Mouse (Mus musculus) limb, embryonic 12.5 days (tissue): Measurements from ENCODE around the gene Dcaf10. TPM values are rescaled to one million over a fixed set of nuclear protein-coding genes. Genes with fewer than 3 reads are reported as not detected.
A peak's percentile ranks its signal among the peaks of the same experiment; 100 is the strongest.
"Not testable (repeated sequence)": the region's sequence is repeated elsewhere in the genome, so short reads cannot be mapped to it uniquely, and the experiment has no call there.

Experiments
- ATAC-seq: fragments of 200-750 bp; cut with Nextera tagmentation; 2 replicates; pipeline ENCODE4 v1.8.0; 2017; ENCODE audit warnings: low read depth, moderate TSS enrichment; ENCODE audit not compliant: insufficient number of reproducible peaks, insufficient read depth, low FRiP score, low TSS enrichment
- H3K27ac ChIP-seq: fragments of 300-500 bp; sonication (generic); 2 replicates; pipeline ENCODE4 v1.5.1; 2016; ENCODE audit warnings: mild to moderate bottlenecking, moderate library complexity
- H3K27me3 ChIP-seq: fragments of 300-500 bp; sonication (generic); 2 replicates; pipeline ENCODE4 v1.6.1; 2016; ENCODE audit warnings: mild to moderate bottlenecking, moderate library complexity
- H3K36me3 ChIP-seq: fragments of 300-500 bp; sonication (generic); 2 replicates; pipeline ENCODE4 v1.6.1; 2016; ENCODE audit warnings: mild to moderate bottlenecking, moderate library complexity
- H3K4me1 ChIP-seq: fragments of 300-500 bp; sonication (generic); replicated peaks from 2 replicates; pipeline ENCODE4 v1.6.1; 2016
- H3K4me2 ChIP-seq: fragments of 300-500 bp; sonication (generic); 2 replicates; pipeline ENCODE4 v1.6.1; 2016; ENCODE audit warnings: mild to moderate bottlenecking, moderate library complexity
- H3K4me3 ChIP-seq: fragments of 300-500 bp; sonication (generic); replicated peaks from 2 replicates; pipeline ENCODE4 v1.5.1; 2016; ENCODE audit warnings: mild to moderate bottlenecking
- H3K9ac ChIP-seq: fragments of 300-500 bp; sonication (generic); replicated peaks from 2 replicates; pipeline ENCODE4 v1.6.1; 2016; ENCODE audit warnings: mild to moderate bottlenecking, moderate library complexity
- H3K9me3 ChIP-seq: fragments of 300-500 bp; sonication (generic); 2 replicates; pipeline ENCODE4 v1.6.1; 2016; ENCODE audit warnings: mild to moderate bottlenecking, moderate library complexity
- WGBS: fragments of 180-500 bp; shearing (Covaris S2); methylation state at CpG from one replicate; pipeline ENCODE4 v1.1.7; 2016; 5-methylcytosine and 5-hydroxymethylcytosine counted together
- polyA plus RNA-seq: library from polyadenylated mRNA; unstranded; fragments of >200 nt; fragmentation: Nextera tagmentation; extraction: Ambion mirVana; gene quantifications from 2 replicates; pipeline ENCODE4 v1.2.1, GENCODE M21; 2016

The Dcaf10 gene
- polyA plus RNA-seq, 1 experiment from 2014 or later: 20.4 TPM

- WGBS: under 1% methylated on average over 55 of the region's 76 CpGs
- H3K27ac ChIP-seq: peak within 1 kb of the TSS; percentile 98
- H3K4me2 ChIP-seq: peak within 1 kb of the TSS; percentile 83
- peaks cover 9% of the 10 kb centered on the region for H3K4me1 ChIP-seq
- H3K36me3 ChIP-seq: peaks cover 16% of the 10 kb centered on the region
- peak within 1 kb of the TSS; percentile 95 for H3K9ac ChIP-seq
- peak within 1 kb of the TSS; percentile 98 for H3K4me3 ChIP-seq
- peak; percentile 86 for ATAC-seq
- no peaks in the 10 kb centered on the region for H3K9me3 ChIP-seq
- H3K27me3 ChIP-seq: no peaks in the 10 kb centered on the region; the same call in 1 of the 2 replicates
These were observed 620 bp downstream of the Dcaf10 start, which contains the start of gene Exosc3 for GRCm38 (mm10) chr4:45342286-45343155. Gene Exosc3, minus strand, starts transcription at chr4:45342732.

- Histone ChIP-seq H3K4me2 (no peak overlapping the region), H3K9ac (no peak overlapping the region), H3K4me3 (no peak overlapping the region), H3K27me3 (no peaks in the 10 kb centered on the region), H3K4me1 (no peaks in the 10 kb centered on the region), H3K27ac (no peak overlapping the region), H3K36me3 (peaks cover 46% of the 10 kb centered on the region), H3K9me3 (no peaks in the 10 kb centered on the region)
- no peak for ATAC-seq
- WGBS: 88% methylated on average over 3 of the region's 3 CpGs
These were observed 14.8 kb downstream of the Dcaf10 start for GRCm38 (mm10) chr4:45356653-45357052.

- Histone ChIP-seq H3K9me3 (no peaks in the 10 kb centered on the region), H3K4me3 (no peak overlapping the region), H3K9ac (no peak overlapping the region), H3K27ac (no peak overlapping the region), H3K4me1 (no peaks in the 10 kb centered on the region), H3K4me2 (no peak overlapping the region), H3K36me3 (peaks cover 75% of the 10 kb centered on the region), H3K27me3 (no peaks in the 10 kb centered on the region)
- WGBS: 81% methylated on average over 3 of the region's 3 CpGs
- no peak for ATAC-seq
These were observed 29.4 kb downstream of the Dcaf10 start for GRCm38 (mm10) chr4:45371261-45371660.

GRCm38 (mm10) chr4:45374879-45375278 is 33.0 kb downstream of the Dcaf10 start:
- no peak overlapping the region for H3K4me2 ChIP-seq
- H3K9me3 ChIP-seq: no peaks in the 10 kb centered on the region
- no peak overlapping the region for H3K9ac ChIP-seq
- ATAC-seq: no peak
- H3K36me3 ChIP-seq: peaks cover 77% of the 10 kb centered on the region
- no peak overlapping the region for H3K4me3 ChIP-seq
- H3K4me1 ChIP-seq: no peaks in the 10 kb centered on the region
- 67% methylated on average over 5 of the region's 5 CpGs for WGBS
- H3K27me3 ChIP-seq: no peaks in the 10 kb centered on the region
- H3K27ac ChIP-seq: no peak overlapping the region

GRCm38 (mm10) chr4:45376573-45376972 is 34.7 kb downstream of the Dcaf10 start:
- no peak for ATAC-seq
- Histone ChIP-seq H3K27ac (no peak overlapping the region), H3K4me1 (no peaks in the 10 kb centered on the region), H3K4me2 (no peak overlapping the region), H3K9ac (no peak overlapping the region), H3K36me3 (peaks cover 61% of the 10 kb centered on the region), H3K4me3 (no peak overlapping the region), H3K27me3 (no peaks in the 10 kb centered on the region), H3K9me3 (no peaks in the 10 kb centered on the region)
- 85% methylated on average over 4 of the region's 4 CpGs for WGBS

- not testable (repeated sequence) for H3K27me3 ChIP-seq, H3K4me3 ChIP-seq, H3K27ac ChIP-seq, ATAC-seq, H3K4me2 ChIP-seq, H3K9ac ChIP-seq, H3K9me3 ChIP-seq, H3K4me1 ChIP-seq
- H3K36me3 ChIP-seq: peaks cover 19% of the 10 kb centered on the region
- WGBS: 90% methylated on average over 10 of the region's 10 CpGs
These were observed 39.1 kb downstream of the Dcaf10 start for GRCm38 (mm10) chr4:45380903-45381580.

- not testable (repeated sequence) for H3K27me3 ChIP-seq, ATAC-seq, H3K9me3 ChIP-seq, H3K4me2 ChIP-seq, H3K9ac ChIP-seq, H3K27ac ChIP-seq, H3K4me3 ChIP-seq, H3K4me1 ChIP-seq, H3K36me3 ChIP-seq
- 78% methylated on average over 2 of the region's 2 CpGs for WGBS
These were observed 40.2 kb downstream of the Dcaf10 start for GRCm38 (mm10) chr4:45382133-45382532.

- H3K9ac ChIP-seq, H3K4me3 ChIP-seq, ATAC-seq, H3K36me3 ChIP-seq, H3K27ac ChIP-seq, H3K9me3 ChIP-seq, H3K4me2 ChIP-seq, H3K27me3 ChIP-seq, H3K4me1 ChIP-seq: not testable (repeated sequence)
- 92% methylated on average over 5 of the region's 5 CpGs for WGBS
These were observed 45.4 kb downstream of the Dcaf10 start for GRCm38 (mm10) chr4:45387296-45387695.

GRCm38 (mm10) chr4:45392099-45392498 is 50.2 kb downstream of the Dcaf10 start:
- no peak overlapping the region for H3K4me3 ChIP-seq
- no peak for ATAC-seq
- H3K27me3 ChIP-seq: no peaks in the 10 kb centered on the region
- no peak overlapping the region for H3K27ac ChIP-seq
- H3K4me1 ChIP-seq: no peaks in the 10 kb centered on the region
- H3K36me3 ChIP-seq: peaks cover 10% of the 10 kb centered on the region
- H3K9me3 ChIP-seq: peaks cover 5% of the 10 kb centered on the region; the same call in 1 of the 2 replicates
- no peak overlapping the region for H3K4me2 ChIP-seq
- 70% methylated on average over 4 of the region's 4 CpGs for WGBS
- H3K9ac ChIP-seq: no peak overlapping the region

- H3K27me3 ChIP-seq: no peaks in the 10 kb centered on the region
- peaks cover under 1% of the 10 kb centered on the region; the same call in 1 of the 2 replicates for H3K9me3 ChIP-seq
- no peak overlapping the region for H3K4me3 ChIP-seq
- 75% methylated on average over 11 of the region's 11 CpGs for WGBS
- no peak for ATAC-seq
- H3K27ac ChIP-seq: no peak overlapping the region
- no peak overlapping the region for H3K4me2 ChIP-seq
- no peak overlapping the region for H3K9ac ChIP-seq
- H3K36me3 ChIP-seq: peaks cover 15% of the 10 kb centered on the region
- H3K4me1 ChIP-seq: no peaks in the 10 kb centered on the region
These were observed 50.7 kb downstream of the Dcaf10 start for GRCm38 (mm10) chr4:45392572-45392971.

GRCm38 (mm10) chr4:45392994-45393393 is 51.1 kb downstream of the Dcaf10 start:
- Histone ChIP-seq H3K27me3 (no peaks in the 10 kb centered on the region), H3K9ac (no peak overlapping the region), H3K27ac (no peak overlapping the region), H3K9me3 (no peaks in the 10 kb centered on the region), H3K36me3 (peaks cover 19% of the 10 kb centered on the region), H3K4me1 (no peaks in the 10 kb centered on the region), H3K4me3 (no peak overlapping the region), H3K4me2 (no peak overlapping the region)
- ATAC-seq: no peak
- WGBS: 83% methylated on average over 8 of the region's 8 CpGs
